Mouse (Mus musculus): ENCODE measurements around the gene Eif1ax. TPM values are rescaled to one million over a fixed set of nuclear protein-coding genes. Genes with fewer than 3 reads are reported as not detected.

Eif1ax gene
- polyA plus RNA-seq (2012; rRNA removed; ENCODE audit: low replicate concordance), result 40.9 and 61.0 TPM in 2 replicates

DNA sequence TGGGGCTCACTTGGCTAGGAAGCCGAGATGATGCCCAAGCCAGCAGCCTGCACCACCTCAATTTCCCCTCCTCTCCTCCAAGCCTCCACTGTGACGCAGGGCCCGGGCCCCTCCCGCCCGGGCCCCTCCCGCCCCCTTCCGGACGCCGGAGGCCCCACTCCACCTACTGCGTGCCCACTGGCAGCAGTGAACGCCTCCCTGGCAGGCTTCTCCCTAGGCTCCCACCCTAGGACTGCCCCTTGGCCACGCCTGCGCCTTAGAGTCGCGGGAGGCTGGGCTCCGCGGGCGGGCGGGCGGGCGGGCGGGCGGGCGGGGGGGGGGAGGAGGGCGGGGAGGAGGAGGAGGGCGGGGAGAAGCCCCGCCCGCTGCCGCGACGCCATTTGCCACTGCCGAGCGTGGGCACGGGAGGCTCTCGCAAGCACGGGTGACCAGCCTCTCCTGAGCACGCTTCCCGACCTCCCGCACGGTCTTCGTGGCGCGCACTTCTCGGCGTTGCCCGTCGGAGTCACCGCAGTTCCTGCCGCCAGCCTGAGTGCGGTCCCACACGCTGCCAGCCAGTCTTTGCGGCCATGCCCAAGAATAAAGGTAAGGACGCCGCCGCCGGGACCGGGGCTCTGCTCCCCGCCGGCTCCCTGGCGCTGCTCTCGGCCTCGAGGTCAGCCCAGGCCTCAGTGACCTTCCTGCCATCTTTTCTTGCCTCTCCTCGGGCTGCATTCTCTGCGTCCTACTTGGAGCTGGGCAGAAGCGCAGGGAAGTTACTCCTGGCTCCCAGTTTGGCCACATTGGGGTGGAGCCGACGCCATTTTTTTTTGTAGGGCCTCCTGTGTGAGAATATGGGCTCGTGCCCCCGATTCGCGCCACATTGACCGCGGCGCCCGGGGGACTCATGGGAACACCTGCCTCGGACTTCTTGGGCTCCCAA, at the start of gene Eif1ax:
Gene Eif1ax (plus strand): TSS at position 348 of the 922 bp plus-strand sequence.

DNA sequence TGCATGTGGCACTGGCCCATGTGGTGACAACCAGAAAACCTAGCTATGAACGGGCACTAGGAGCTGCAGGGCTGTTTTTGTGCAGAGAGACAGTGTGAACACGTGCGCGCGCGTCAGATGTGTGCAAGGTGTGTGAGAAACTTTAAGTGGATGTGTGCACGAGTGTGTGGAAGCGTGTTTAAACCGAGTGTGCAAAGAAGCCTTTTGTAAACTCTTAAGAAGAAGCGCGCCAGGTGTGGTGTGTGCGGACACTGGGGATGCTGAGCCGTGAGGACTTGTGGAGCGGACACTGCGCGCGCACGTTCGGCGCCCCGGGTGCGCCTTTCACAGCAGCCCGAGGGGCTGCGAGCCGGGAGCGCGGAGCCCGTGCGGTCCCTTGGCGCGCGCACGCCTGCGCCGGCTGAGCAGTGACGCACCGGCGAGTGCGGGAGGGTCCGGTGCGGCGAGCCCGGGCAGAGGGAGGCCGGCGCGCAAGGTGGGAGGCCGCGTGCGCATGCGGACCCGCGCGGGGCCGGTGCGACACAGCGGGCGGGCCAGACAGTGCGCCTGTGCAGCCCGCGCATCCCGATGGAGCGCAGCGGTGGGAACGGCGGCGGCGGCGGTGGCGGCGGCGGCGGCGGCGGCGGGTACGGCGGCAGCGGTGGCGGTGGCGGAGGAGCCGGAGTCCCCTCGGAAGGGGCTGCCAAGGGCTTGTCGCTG, 42.3 kb downstream of the Eif1ax start, which contains the start of gene Map7d2:
Gene Map7d2 (plus strand): TSS at position 443 of the 699 bp plus-strand sequence.

Other genes with a start within 250 kb of the Eif1ax start
- 38.7 and 68.0 TPM in 2 replicates for gene Rps6ka3, start 161.9 kb upstream of the Eif1ax start, polyA plus RNA-seq (2012; rRNA removed; ENCODE audit: low replicate concordance)
- gene Map7d2, start 42.4 kb downstream of the Eif1ax start, polyA plus RNA-seq (2012; rRNA removed; ENCODE audit: low replicate concordance), result 0.09 and 0.10 TPM in 2 replicates
- 2.1 and 4.8 TPM in 2 replicates for gene Bclaf3, start 154.5 kb downstream of the Eif1ax start, polyA plus RNA-seq (2012; rRNA removed; ENCODE audit: low replicate concordance)

All from subcutaneous adipose tissue, adult 2 months (tissue).